Mouse (Mus musculus): ENCODE results near the gene Arhgap10. TPM values are rescaled to one million over a fixed set of nuclear protein-coding genes. Genes with fewer than 3 reads are reported as not detected.

Arhgap10 gene
- total and polyA plus RNA-seq, 2 experiments from 2014 or later = 23.6 to 33.3 TPM

DNA sequence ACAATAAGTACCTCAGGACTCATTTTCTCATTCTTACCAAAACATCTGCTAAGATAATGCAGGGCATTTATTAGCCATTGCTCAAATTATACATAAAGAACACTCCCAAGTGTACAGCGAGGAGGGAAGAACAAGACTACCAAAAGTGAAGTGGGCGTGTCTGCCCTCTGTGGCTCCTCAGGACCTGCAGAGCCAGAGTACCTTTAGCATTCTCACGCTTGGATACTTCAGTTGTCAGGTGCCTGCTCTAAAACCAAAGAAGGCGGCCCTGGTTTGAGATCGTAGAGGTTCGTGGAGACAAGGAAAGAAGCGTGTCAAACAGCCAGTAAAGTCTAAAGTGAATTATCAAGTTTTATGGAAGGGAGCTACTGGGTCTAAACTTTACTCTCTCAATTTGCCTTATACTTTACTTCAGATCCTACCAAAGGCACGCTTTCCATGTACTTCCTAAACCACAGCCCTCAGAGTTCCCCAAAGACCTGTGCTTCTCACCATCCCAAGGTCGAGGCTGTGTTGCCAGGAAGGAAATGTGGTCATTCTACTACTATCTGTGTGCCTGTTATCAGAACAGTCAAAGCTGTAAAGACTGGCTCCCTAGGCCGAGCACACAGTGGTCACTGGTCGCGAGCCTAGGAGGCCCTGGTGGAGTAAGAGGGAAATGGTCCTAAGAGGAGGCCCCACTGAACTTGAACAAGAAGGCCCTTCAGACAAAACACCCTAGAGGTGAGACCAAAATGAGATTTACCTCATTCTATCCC, 39.4 kb downstream of the Arhgap10 start:
- Histone ChIP-seq H3K27me3 (ENCODE audit: control insufficient read depth, insufficient read depth, low read length) (no peaks in the 10 kb centered on the region), H3K9me3 (replicated peaks; ENCODE audit: control insufficient read depth, low read length) (no peaks in the 10 kb centered on the region), H3K4me3 (ENCODE audit: low read depth, low read length) (no peak overlapping the region), H3K36me3 (replicated peaks; ENCODE audit: control insufficient read depth, insufficient read depth, low read length) (no peaks in the 10 kb centered on the region), H3K9ac (replicated peaks; ENCODE audit: low read depth, low read length) (no peak overlapping the region; the same call in 1 of the 2 replicates), H3K27ac (ENCODE audit: low read depth) (peak overlapping the region; percentile 87), H3K4me2 (ENCODE audit: low read depth, low read length) (no peak overlapping the region), H3K4me1 (ENCODE audit: control insufficient read depth, insufficient read depth) (peaks cover 71% of the 10 kb centered on the region)
- WGBS = 53% methylated on average over 12 of the region's 12 CpGs
- peak; percentile 50 for ATAC-seq (ENCODE audit: insufficient read depth, low read depth)
- no peak for TF ChIP-seq CTCF (IDR thresholded peaks at IDR 0.05; ENCODE audit: low read depth)
- TF ChIP-seq EP300 (IDR thresholded peaks at IDR 0.05; ENCODE audit: low read depth) = no peak
- no peak for DNase-seq (ENCODE audit: low spot score)

GRCm38 (mm10) chr8:77477684-77478083, 40.1 kb downstream of the Arhgap10 start:
- Histone ChIP-seq H3K4me2 (ENCODE audit: low read depth, low read length) (no peak overlapping the region), H3K4me3 (ENCODE audit: low read depth, low read length) (no peak overlapping the region), H3K36me3 (replicated peaks; ENCODE audit: control insufficient read depth, insufficient read depth, low read length) (no peaks in the 10 kb centered on the region), H3K27ac (ENCODE audit: low read depth) (peak overlapping the region; percentile 87), H3K4me1 (ENCODE audit: control insufficient read depth, insufficient read depth) (peaks cover 73% of the 10 kb centered on the region), H3K27me3 (ENCODE audit: control insufficient read depth, insufficient read depth, low read length) (no peaks in the 10 kb centered on the region), H3K9me3 (replicated peaks; ENCODE audit: control insufficient read depth, low read length) (no peaks in the 10 kb centered on the region), H3K9ac (replicated peaks; ENCODE audit: low read depth, low read length) (no peak overlapping the region; the same call in 1 of the 2 replicates)
- 27% methylated on average over 12 of the region's 12 CpGs for WGBS
- no peak for ATAC-seq (ENCODE audit: insufficient read depth, low read depth)
- no peak for DNase-seq (ENCODE audit: low spot score)
- TF ChIP-seq EP300 (IDR thresholded peaks at IDR 0.05; ENCODE audit: low read depth) = no peak
- TF ChIP-seq CTCF (IDR thresholded peaks at IDR 0.05; ENCODE audit: low read depth) = no peak

GRCm38 (mm10) chr8:77474614-77475013, 43.1 kb downstream of the Arhgap10 start:
- H3K4me1 ChIP-seq (ENCODE audit: control insufficient read depth, insufficient read depth) = peaks cover 52% of the 10 kb centered on the region
- H3K9me3 ChIP-seq (replicated peaks; ENCODE audit: control insufficient read depth, low read length) = no peaks in the 10 kb centered on the region
- H3K27ac ChIP-seq (ENCODE audit: low read depth) = 0 out of 2 replicates have a peak overlapping the region, but pooled peaks have one; percentile 85
- ATAC-seq (ENCODE audit: insufficient read depth, low read depth) = no peak
- TF ChIP-seq CTCF (IDR thresholded peaks at IDR 0.05; ENCODE audit: low read depth) = no peak
- no peak for TF ChIP-seq EP300 (IDR thresholded peaks at IDR 0.05; ENCODE audit: low read depth)
- WGBS = 96% methylated on average over 5 of the region's 5 CpGs
- no peaks in the 10 kb centered on the region for H3K36me3 ChIP-seq (replicated peaks; ENCODE audit: control insufficient read depth, insufficient read depth, low read length)
- H3K9ac ChIP-seq (replicated peaks; ENCODE audit: low read depth, low read length) = no peak overlapping the region
- H3K27me3 ChIP-seq (ENCODE audit: control insufficient read depth, insufficient read depth, low read length) = no peaks in the 10 kb centered on the region
- H3K4me3 ChIP-seq (ENCODE audit: low read depth, low read length) = no peak overlapping the region
- no peak overlapping the region for H3K4me2 ChIP-seq (ENCODE audit: low read depth, low read length)
- DNase-seq (ENCODE audit: low spot score) = no peak

DNA sequence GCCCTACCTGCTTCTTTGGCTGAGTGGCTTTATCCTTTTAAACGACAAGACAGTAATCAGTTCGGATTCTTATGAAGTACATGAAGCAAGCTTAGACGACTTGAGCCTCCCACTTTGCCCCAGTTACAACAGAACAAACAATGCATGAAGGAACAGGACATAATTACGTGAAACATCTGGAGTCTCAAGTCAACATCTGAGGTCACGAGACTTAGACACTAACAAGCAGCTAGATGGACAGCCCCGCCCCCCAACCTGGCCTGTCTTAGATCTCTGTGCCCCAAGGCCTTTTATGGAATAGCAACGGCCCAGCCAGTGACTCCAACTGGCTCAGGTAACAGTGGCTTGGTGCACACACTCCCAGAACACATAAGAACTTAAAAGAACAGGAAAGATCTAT, 44.0 kb downstream of the Arhgap10 start:
- no peak for ATAC-seq (ENCODE audit: insufficient read depth, low read depth)
- peak overlapping the region; percentile 85 for H3K27ac ChIP-seq (ENCODE audit: low read depth)
- H3K4me2 ChIP-seq (ENCODE audit: low read depth, low read length) = no peak overlapping the region; the same call in 1 of the 2 replicates
- H3K36me3 ChIP-seq (replicated peaks; ENCODE audit: control insufficient read depth, insufficient read depth, low read length) = no peaks in the 10 kb centered on the region
- peaks cover 45% of the 10 kb centered on the region for H3K4me1 ChIP-seq (ENCODE audit: control insufficient read depth, insufficient read depth)
- H3K4me3 ChIP-seq (ENCODE audit: low read depth, low read length) = no peak overlapping the region
- H3K9ac ChIP-seq (replicated peaks; ENCODE audit: low read depth, low read length) = no peak overlapping the region
- DNase-seq (ENCODE audit: low spot score) = no peak
- WGBS = 37% methylated on average over 7 of the region's 7 CpGs
- H3K9me3 ChIP-seq (replicated peaks; ENCODE audit: control insufficient read depth, low read length) = no peaks in the 10 kb centered on the region
- no peaks in the 10 kb centered on the region for H3K27me3 ChIP-seq (ENCODE audit: control insufficient read depth, insufficient read depth, low read length)
- no peak for TF ChIP-seq CTCF (IDR thresholded peaks at IDR 0.05; ENCODE audit: low read depth)
- no peak for TF ChIP-seq EP300 (IDR thresholded peaks at IDR 0.05; ENCODE audit: low read depth)

DNA sequence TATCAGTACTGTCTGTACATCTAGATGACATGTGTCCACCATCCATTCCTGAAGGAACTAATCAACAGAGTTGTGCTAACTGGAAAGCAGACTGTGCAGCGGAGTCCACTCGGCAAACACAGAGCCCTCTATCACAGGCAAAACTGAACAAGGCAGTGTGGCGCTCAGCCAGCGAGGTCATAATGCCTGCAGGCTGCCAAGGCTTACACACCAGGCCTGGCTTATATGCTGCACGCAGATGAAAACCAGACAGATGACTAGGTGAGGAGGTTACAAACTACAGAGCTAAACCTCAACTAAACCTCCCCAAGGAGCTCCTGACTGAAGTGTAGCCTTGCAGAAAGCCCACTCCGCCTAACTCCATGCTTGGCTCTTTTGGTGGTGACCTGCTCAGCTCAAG, 44.4 kb downstream of the Arhgap10 start:
- Histone ChIP-seq H3K27me3 (ENCODE audit: control insufficient read depth, insufficient read depth, low read length) (no peaks in the 10 kb centered on the region), H3K9me3 (replicated peaks; ENCODE audit: control insufficient read depth, low read length) (no peaks in the 10 kb centered on the region), H3K9ac (replicated peaks; ENCODE audit: low read depth, low read length) (no peak overlapping the region), H3K4me2 (ENCODE audit: low read depth, low read length) (no peak overlapping the region; the same call in 1 of the 2 replicates), H3K36me3 (replicated peaks; ENCODE audit: control insufficient read depth, insufficient read depth, low read length) (no peaks in the 10 kb centered on the region), H3K4me1 (ENCODE audit: control insufficient read depth, insufficient read depth) (peaks cover 41% of the 10 kb centered on the region), H3K4me3 (ENCODE audit: low read depth, low read length) (no peak overlapping the region), H3K27ac (ENCODE audit: low read depth) (peak overlapping the region; percentile 85)
- ATAC-seq (ENCODE audit: insufficient read depth, low read depth) (peak; percentile 89), DNase-seq (ENCODE audit: low spot score) (peak; percentile 76)
- 24% methylated on average over 6 of the region's 6 CpGs for WGBS
- no peak for TF ChIP-seq EP300 (IDR thresholded peaks at IDR 0.05; ENCODE audit: low read depth)
- TF ChIP-seq CTCF (IDR thresholded peaks at IDR 0.05; ENCODE audit: low read depth) = no peak

Data from heart, postnatal 0 days (tissue).